Mouse (Mus musculus) thymus, adult 2 months (tissue): ENCODE data around the gene Ogfod2. TPM values are rescaled to one million over a fixed set of nuclear protein-coding genes. Genes with fewer than 3 reads are reported as not detected.

Source experiments
- DNase-seq: peaks from one replicate; pipeline ENCODE4 v3.0.0; 2021
- H3K27ac ChIP-seq: fragments of 200-500 bp; 2 replicates; pipeline ENCODE4 v1.5.1; 2012; ENCODE audit warnings: low read length, control low read depth; ENCODE audit not compliant: control insufficient read depth, insufficient read depth
- H3K27me3 ChIP-seq: fragments of 200-500 bp; 2 replicates; pipeline ENCODE4 v1.6.1; 2012; ENCODE audit warnings: mild to moderate bottlenecking, low read length, moderate library complexity, mixed read lengths; ENCODE audit not compliant: control insufficient read depth, insufficient read depth
- H3K36me3 ChIP-seq: fragments of 200-500 bp; 2 replicates; pipeline ENCODE4 v1.6.1; 2012; ENCODE audit warnings: mild to moderate bottlenecking, low read length, moderate library complexity; ENCODE audit not compliant: control insufficient read depth, insufficient read depth
- H3K4me1 ChIP-seq: fragments of 200-500 bp; replicated peaks from 2 replicates; pipeline ENCODE4 v1.6.1; 2012; ENCODE audit warnings: low read length; ENCODE audit not compliant: control insufficient read depth, insufficient read depth
- H3K4me3 ChIP-seq: fragments of 200-500 bp; 2 replicates; pipeline ENCODE4 v1.5.1; 2012; ENCODE audit warnings: mild to moderate bottlenecking, low read length, control low read depth, moderate library complexity; ENCODE audit not compliant: control insufficient read depth, insufficient read depth
- CTCF ChIP-seq: fragments of 200-500 bp; IDR thresholded peaks from 2 replicates; pipeline ENCODE4 v1.5.1; 2012; ENCODE audit warnings: mild to moderate bottlenecking, control low read depth, low read length, moderate library complexity, borderline replicate concordance; ENCODE audit not compliant: control insufficient read depth, poor library complexity, insufficient read depth; ENCODE audit errors: extremely low read depth
- POLR2A ChIP-seq: fragments of 200-500 bp; IDR thresholded peaks from 2 replicates; pipeline ENCODE4 v1.6.1; 2012; ENCODE audit warnings: mild to moderate bottlenecking, low read length, control low read depth, moderate library complexity; ENCODE audit not compliant: control insufficient read depth, poor library complexity, insufficient read depth; ENCODE audit errors: extremely low read depth
- WGBS: fragments of 180-500 bp; shearing (Covaris S2); methylation state at CpG from one replicate; pipeline ENCODE4 v1.1.7; 2018; 5-methylcytosine and 5-hydroxymethylcytosine counted together
- polyA plus RNA-seq: library from polyadenylated mRNA; depleted of rRNA; stranded (reverse); fragments of >200 nt; gene quantifications from 2 replicates; pipeline ENCODE4 v1.2.3, GENCODE M21; 2012

The Ogfod2 gene
- polyA plus RNA-seq, 1 experiment, result 88.9 TPM

DNA sequence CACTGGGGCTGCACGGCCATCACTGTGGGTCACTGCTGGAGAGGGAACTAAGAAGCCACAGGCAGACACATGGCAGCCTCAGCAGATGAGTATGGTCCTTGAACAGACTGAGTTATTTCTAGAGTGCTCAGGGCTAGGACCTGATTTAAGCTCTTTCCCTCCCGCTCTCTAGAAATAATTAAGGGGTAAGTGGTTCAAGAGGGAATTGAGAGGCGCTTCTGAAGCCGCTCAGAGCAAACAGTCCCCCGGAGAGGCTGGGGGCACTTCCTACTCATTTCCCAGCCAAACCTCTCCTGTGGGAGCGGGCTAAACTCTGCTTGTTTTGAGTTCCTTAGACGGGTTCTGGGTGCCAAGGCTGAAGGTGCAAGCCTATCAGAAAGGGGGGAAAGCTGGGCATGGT lies 38.8 kb downstream of the Ogfod2 start:
- WGBS, result 93% methylated on average over 7 of the region's 7 CpGs
- no peaks in the 10 kb centered on the region for H3K27me3 ChIP-seq
- no peak for TF ChIP-seq CTCF
- TF ChIP-seq POLR2A, result no peak
- no peak for DNase-seq
- no peak overlapping the region for H3K4me3 ChIP-seq
- H3K4me1 ChIP-seq, result no peaks in the 10 kb centered on the region
- H3K27ac ChIP-seq, result no peak overlapping the region
- peaks cover 40% of the 10 kb centered on the region for H3K36me3 ChIP-seq

- no peak for TF ChIP-seq POLR2A
- no peak for TF ChIP-seq CTCF
- DNase-seq, result no peak
- Histone ChIP-seq H3K4me3 (no peak overlapping the region), H3K27ac (no peak overlapping the region), H3K27me3 (no peaks in the 10 kb centered on the region), H3K4me1 (no peaks in the 10 kb centered on the region), H3K36me3 (peaks cover 35% of the 10 kb centered on the region)
- 95% methylated on average over 4 of the region's 4 CpGs for WGBS
Observed at GRCm38 (mm10) chr5:124152734-124153133, 40.6 kb downstream of the Ogfod2 start.

DNA sequence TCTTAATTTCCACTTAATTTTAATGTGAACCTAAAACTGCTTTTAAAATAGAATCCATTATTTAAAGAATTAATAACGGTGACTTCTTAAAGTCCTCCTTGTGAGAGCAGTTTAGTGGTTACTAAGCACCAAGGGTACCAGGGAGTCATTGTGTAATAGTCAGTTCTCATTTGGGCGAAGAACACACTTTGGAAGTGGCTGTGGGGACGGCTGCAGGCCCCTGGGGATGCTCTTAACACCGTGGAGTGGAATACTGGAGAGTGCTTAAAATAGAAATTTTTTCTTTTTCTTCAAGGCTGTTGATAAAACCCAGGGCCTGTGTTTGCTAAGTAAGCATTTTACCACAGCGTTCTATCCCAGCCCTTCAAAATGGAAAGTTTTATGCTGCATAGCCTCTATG lies 43.8 kb downstream of the Ogfod2 start:
- H3K27ac ChIP-seq, result no peak overlapping the region
- H3K36me3 ChIP-seq, result peaks cover 16% of the 10 kb centered on the region
- 92% methylated on average over 5 of the region's 5 CpGs for WGBS
- no peak for DNase-seq
- no peaks in the 10 kb centered on the region for H3K27me3 ChIP-seq
- TF ChIP-seq POLR2A (no peak), CTCF (no peak)
- no peaks in the 10 kb centered on the region for H3K4me1 ChIP-seq
- no peak overlapping the region for H3K4me3 ChIP-seq

DNA sequence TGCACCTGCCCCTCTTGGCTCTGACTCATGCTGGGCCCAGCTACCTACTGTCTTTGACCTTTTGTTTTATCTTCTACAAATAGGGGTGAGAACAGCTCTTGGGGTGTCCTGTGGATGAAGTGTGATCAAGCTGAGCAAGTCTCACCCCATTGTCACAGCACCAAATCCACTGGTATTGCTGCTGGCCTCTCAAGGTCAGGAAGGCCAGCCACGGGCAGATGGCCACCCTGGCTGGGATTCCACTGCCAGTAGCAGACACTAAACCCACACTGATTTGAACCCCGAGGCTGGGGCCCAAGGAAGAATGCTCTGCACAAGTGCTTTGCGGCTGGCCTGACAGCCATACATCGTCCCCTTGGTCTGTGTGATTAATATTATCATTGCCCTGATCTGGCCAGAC lies 46.2 kb downstream of the Ogfod2 start:
- TF ChIP-seq POLR2A (no peak), CTCF (no peak)
- H3K4me1 ChIP-seq, result peaks cover 7% of the 10 kb centered on the region
- no peak overlapping the region for H3K4me3 ChIP-seq
- WGBS, result 95% methylated on average over 4 of the region's 4 CpGs
- DNase-seq, result no peak
- H3K27me3 ChIP-seq, result no peaks in the 10 kb centered on the region
- no peak overlapping the region for H3K27ac ChIP-seq
- H3K36me3 ChIP-seq, result no peaks in the 10 kb centered on the region

- peaks cover 16% of the 10 kb centered on the region for H3K4me1 ChIP-seq
- no peak for DNase-seq
- WGBS, result 93% methylated on average over 7 of the region's 7 CpGs
- H3K36me3 ChIP-seq, result no peaks in the 10 kb centered on the region
- TF ChIP-seq POLR2A (no peak), CTCF (no peak)
- H3K27me3 ChIP-seq, result no peaks in the 10 kb centered on the region
- no peak overlapping the region for H3K27ac ChIP-seq
- H3K4me3 ChIP-seq, result no peak overlapping the region
Observed at GRCm38 (mm10) chr5:124159453-124159852, 47.4 kb downstream of the Ogfod2 start.

GRCm38 (mm10) chr5:124161831-124162230 lies 49.7 kb downstream of the Ogfod2 start:
- no peak overlapping the region for H3K4me3 ChIP-seq
- no peak for DNase-seq
- no peak for TF ChIP-seq POLR2A
- no peak overlapping the region for H3K27ac ChIP-seq
- 96% methylated on average over 10 of the region's 10 CpGs for WGBS
- H3K4me1 ChIP-seq, result peaks cover 38% of the 10 kb centered on the region
- H3K36me3 ChIP-seq, result no peaks in the 10 kb centered on the region
- H3K27me3 ChIP-seq, result no peaks in the 10 kb centered on the region

DNA sequence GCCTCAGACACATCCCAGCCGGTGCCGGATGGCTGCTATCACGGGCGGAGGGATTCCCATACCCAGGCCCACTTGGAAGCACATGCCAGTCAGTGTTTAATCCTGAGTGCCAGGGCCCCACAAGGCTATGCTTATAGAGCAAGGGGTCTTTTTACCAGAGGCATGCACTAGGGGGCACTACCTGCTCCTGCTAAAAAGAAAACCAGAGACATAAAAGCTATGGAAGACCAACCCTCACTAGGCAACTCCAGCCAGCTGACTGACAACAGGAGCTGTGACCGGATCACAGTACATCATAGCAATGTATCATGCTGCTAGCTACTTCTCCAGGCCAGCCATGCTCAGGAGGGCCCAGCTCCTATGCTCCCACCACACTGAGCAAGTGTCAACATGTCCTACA lies 50.5 kb downstream of the Ogfod2 start:
- 81% methylated on average over 5 of the region's 5 CpGs for WGBS
- Histone ChIP-seq H3K4me1 (peaks cover 45% of the 10 kb centered on the region), H3K27ac (peak overlapping the region; percentile 10; the same call in 1 of the 2 replicates), H3K36me3 (no peaks in the 10 kb centered on the region), H3K27me3 (no peaks in the 10 kb centered on the region), H3K4me3 (no peak overlapping the region)
- TF ChIP-seq CTCF (no peak), POLR2A (no peak)
- peak; percentile 87 for DNase-seq
